Mouse (Mus musculus) ES-E14 (cell line): ENCODE results near the gene Rbpj. TPM values are rescaled to one million over a fixed set of nuclear protein-coding genes. Genes with fewer than 3 reads are reported as not detected.
A peak's percentile ranks its signal among the peaks of the same experiment; 100 is the strongest.

Experiments used
- DNase-seq: peaks from one replicate; pipeline ENCODE4 v3.0.0-alpha.2; 2013; ENCODE audit warnings: low read depth, low spot score
- H3K27ac ChIP-seq: 2 replicates; pipeline ENCODE4 v1.5.1; 2012; ENCODE audit warnings: low read depth, mild to moderate bottlenecking, low read length, moderate library complexity, mixed read lengths; ENCODE audit not compliant: poor library complexity, insufficient read depth, severe bottlenecking
- H3K36me3 ChIP-seq: 2 replicates; pipeline ENCODE4 v1.6.1; 2012; ENCODE audit warnings: mild to moderate bottlenecking, low read length, moderate library complexity, mixed read lengths; ENCODE audit not compliant: control insufficient read depth, poor library complexity, insufficient read depth, severe bottlenecking
- H3K4me1 ChIP-seq, 2 experiments: fragments of 150-350 bp in 1 of 2; sonication (generic) in 1 of 2; 2 replicates each; pipeline ENCODE4 v1.6.1; 2012; ENCODE audit warnings: low read length in 2 of 2, mild to moderate bottlenecking in 1 of 2, mixed read lengths in 1 of 2; ENCODE audit not compliant: control insufficient read depth in 2 of 2, insufficient read depth in 2 of 2, poor library complexity in 1 of 2
- H3K4me3 ChIP-seq, 2 experiments: fragments of 150-350 bp in 1 of 2; sonication (generic) in 1 of 2; 2 replicates each; pipeline ENCODE4 v1.5.1; 2012; ENCODE audit warnings: low read length in 2 of 2, low read depth in 1 of 2, mild to moderate bottlenecking in 1 of 2, mixed read lengths in 1 of 2; ENCODE audit not compliant: insufficient read depth in 1 of 2, poor library complexity in 1 of 2, severe bottlenecking in 1 of 2
- H3K9ac ChIP-seq: 2 replicates; pipeline ENCODE4 v1.6.1; 2012; ENCODE audit warnings: low read depth, mild to moderate bottlenecking, low read length, mixed read lengths; ENCODE audit not compliant: poor library complexity, insufficient read depth, severe bottlenecking
- H3K9me3 ChIP-seq: fragments of 150-350 bp; sonication (generic); 2 replicates; pipeline ENCODE4 v1.6.1; 2012; ENCODE audit warnings: low read depth, mild to moderate bottlenecking, low read length; ENCODE audit not compliant: control insufficient read depth, insufficient read depth
- CHD2 ChIP-seq: IDR thresholded peaks from 2 replicates; pipeline ENCODE4 v1.6.1; 2014; ENCODE audit warnings: mild to moderate bottlenecking, low read depth, low read length, inconsistent platforms
- HCFC1 ChIP-seq: IDR thresholded peaks from 2 replicates; pipeline ENCODE4 v1.6.1; 2012; ENCODE audit warnings: low read length, inconsistent platforms, borderline replicate concordance; ENCODE audit not compliant: insufficient read depth
- MAFK ChIP-seq: IDR thresholded peaks from 2 replicates; pipeline ENCODE4 v1.6.1; 2014; ENCODE audit warnings: mild to moderate bottlenecking, low read depth, low read length, inconsistent platforms; ENCODE audit not compliant: insufficient read depth
- ZC3H11A ChIP-seq: IDR thresholded peaks from 2 replicates; pipeline ENCODE4 v1.6.1; 2012; ENCODE audit warnings: low read depth, mild to moderate bottlenecking, inconsistent platforms, low read length, borderline replicate concordance
- ZNF384 ChIP-seq: IDR thresholded peaks from 2 replicates; pipeline ENCODE4 v1.6.1; 2012; ENCODE audit warnings: low read depth, low read length, inconsistent platforms
- in situ Hi-C, 2 experiments: fragments of 600-800 bp; cut with MboI; formaldehyde crosslinking; loops; one replicate each; pipeline ENCODE4 v1.15.1; 2025; ENCODE audit warnings: low sequenced_read_pairs in 2 of 2, inconsistent platforms in 1 of 2; ENCODE audit not compliant: unreplicated experiment in 2 of 2
- total RNA-seq: library from RNA; depleted of rRNA; stranded (reverse); fragments of 300-350 nt; gene quantifications from 2 replicates; pipeline ENCODE4 v1.2.3, GENCODE M21; 2012

Gene Rbpj
- total RNA-seq, 1 experiment: 159 TPM

DNA sequence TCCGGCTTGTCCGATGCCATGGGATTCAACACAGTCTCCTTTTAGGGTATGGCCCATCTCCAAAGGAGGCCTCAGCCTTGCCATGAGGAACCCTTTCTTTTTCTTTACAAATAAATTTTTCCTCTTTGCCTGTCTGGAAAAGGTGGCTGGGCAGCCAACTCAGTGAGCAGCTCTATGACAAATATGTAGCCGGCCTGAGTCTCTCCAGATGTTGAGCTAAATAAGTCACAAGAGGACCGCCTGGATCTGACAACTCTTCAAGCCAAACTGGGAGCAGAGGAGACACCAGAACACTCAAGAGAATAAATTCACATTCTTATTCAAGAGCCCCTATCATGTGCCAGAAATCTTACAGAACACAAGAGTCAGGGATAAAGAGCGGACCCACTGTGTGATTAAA, 10.5 kb upstream of the Rbpj start:
- Histone ChIP-seq H3K4me1 (0 out of 4 replicates have a peak, but pooled peaks cover 0 to 2% of the 10 kb centered on the region in 2 experiments), H3K9ac (no peak overlapping the region), H3K9me3 (no peaks in the 10 kb centered on the region), H3K4me3 (no peak overlapping the region), H3K36me3 (no peaks in the 10 kb centered on the region), H3K27ac (no peak overlapping the region)
- in situ Hi-C loops: no loop called here
- DNase-seq: no peak
- no peak for TF ChIP-seq ZNF384
- no peak for TF ChIP-seq CHD2
- TF ChIP-seq MAFK: no peak
- no peak for TF ChIP-seq ZC3H11A
- TF ChIP-seq HCFC1: no peak

DNA sequence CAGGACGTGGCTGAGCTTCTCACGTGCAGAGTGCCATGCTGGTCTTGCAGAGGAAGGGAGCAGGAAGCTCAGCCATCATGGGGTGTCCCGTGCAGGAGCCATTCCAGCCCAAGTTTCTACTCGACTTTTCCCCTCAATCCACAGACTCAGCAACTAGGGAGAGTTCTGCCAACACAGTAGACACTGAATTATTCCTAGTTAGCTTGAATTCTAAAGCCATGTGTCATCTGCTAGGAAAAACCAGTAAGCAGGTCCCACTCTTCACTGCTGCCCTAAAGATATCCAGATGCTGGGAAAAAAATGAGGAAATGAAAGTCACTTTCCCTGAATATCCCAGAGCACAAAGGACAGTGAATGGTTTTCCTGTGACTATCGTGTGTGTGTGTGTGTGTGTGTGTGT, 5.8 kb upstream of the Rbpj start:
- in situ Hi-C loops: no loop called here
- Histone ChIP-seq H3K9me3 (no peaks in the 10 kb centered on the region), H3K27ac (no peak overlapping the region), H3K4me1 (peaks cover 0 to 12% of the 10 kb centered on the region in 2 experiments; a peak in 2 of 4 replicates), H3K4me3 (no peak overlapping the region), H3K36me3 (no peaks in the 10 kb centered on the region), H3K9ac (no peak overlapping the region)
- DNase-seq: no peak
- TF ChIP-seq ZNF384: no peak
- TF ChIP-seq CHD2: no peak

DNA sequence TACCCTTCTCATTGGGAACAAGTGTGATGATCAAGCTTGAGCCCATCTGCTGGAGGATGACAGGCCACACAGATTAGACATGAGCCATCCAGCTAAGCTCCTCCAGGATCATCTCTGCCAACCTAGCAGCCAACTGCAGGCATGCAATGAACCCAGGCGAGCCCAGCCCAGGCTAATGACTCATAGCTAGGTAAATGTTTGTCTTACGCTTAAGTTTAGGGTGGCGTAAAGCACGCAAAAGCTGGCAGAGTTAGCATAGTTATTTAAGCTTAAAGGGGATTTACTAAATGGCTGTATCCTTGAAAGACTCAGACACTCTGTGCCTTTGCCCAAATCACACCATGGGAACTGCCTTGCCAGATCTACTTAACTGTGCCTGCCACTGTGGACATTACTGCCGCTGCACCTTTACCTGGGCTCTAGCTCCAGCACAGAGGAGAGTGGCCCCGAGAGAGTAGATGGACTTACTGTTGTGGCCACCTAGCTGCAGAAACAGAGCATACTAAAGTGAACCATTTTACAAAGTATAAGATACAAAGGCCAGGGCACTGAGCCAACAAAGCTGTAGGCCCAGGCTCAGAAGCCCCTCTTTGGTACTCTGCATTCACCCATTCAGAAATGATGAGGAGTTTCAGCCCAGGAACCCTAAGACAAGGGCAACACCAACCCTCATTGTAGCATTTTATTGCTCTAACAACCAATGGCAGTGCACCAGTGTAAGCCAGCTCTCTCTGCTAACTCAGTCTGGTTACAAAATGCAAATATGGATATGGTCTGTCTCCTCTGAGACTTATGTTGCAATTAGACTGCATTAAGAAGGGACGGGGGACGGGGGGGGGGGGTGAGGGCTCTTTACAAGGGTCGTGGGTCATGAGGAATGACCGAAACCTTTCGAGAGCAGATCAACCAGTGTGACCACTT, 2.6 kb upstream of the Rbpj start:
- no peak overlapping the region for H3K27ac ChIP-seq
- no peak for DNase-seq
- in situ Hi-C loops: no loop called here

DNA sequence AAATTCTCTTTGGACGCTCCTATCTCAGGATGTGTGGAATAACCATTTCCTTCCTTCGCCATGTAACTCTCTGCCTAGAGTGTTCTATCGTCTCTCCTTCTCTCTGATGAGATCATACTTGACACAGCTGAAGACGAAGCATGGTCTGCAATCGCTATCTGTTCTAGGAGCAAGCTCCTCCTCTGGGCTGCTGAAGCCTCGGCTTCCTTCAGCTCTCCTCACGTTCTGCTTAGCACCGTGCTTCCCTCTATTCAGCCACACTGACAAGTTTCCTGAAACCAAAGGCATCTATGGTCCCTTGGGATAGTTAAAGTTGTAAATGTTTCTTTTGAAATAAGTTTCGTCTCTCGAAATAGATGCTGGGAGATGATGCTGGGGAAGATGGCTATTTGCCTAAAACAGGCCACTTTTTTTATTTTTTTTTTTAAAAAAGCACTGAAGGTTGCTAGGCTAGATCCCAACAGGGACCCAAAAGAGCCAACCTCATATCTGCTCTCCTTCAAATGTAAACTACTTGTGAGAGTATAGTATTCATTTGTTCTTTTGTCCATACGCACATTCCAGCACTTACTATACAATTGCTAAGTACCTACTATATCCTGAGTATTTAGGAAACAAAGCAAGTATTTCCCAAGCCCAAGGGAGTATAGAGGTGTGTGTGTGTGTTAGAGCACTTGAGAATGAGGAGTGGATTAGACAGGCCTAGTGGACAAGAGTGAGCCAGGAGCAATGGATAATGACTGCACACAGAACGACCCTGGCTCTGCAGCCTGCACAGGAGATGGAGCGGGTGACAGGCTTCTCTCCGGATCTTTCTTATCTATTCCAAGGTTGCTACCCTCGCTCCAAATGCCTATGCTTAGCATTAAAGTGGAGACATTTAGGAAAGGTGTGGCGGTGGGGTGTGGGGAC, 726 bp downstream of the Rbpj start:
- no peak overlapping the region for H3K9ac ChIP-seq
- TF ChIP-seq ZNF384 (peak; percentile 95), ZC3H11A (no peak), MAFK (no peak), HCFC1 (no peak), CHD2 (peak; percentile 83)
- peak overlapping the region in 1 of 2 experiments; percentile 15; a peak in 1 of 4 replicates for H3K4me3 ChIP-seq

More for the DNA sequence above, 2.6 kb upstream of the Rbpj start:
- Histone ChIP-seq H3K4me3 (no peak overlapping the region), H3K36me3 (no peaks in the 10 kb centered on the region), H3K4me1 (peaks cover 11 to 21% of the 10 kb centered on the region in 2 experiments), H3K9ac (no peak overlapping the region), H3K9me3 (no peaks in the 10 kb centered on the region)
- TF ChIP-seq ZNF384 (no peak), CHD2 (no peak), HCFC1 (no peak), MAFK (no peak), ZC3H11A (no peak)

More for the DNA sequence above, 726 bp downstream of the Rbpj start:
- Histone ChIP-seq H3K9me3 (no peaks in the 10 kb centered on the region), H3K36me3 (no peaks in the 10 kb centered on the region), H3K27ac (peak overlapping the region; percentile 95), H3K4me1 (peaks cover 14 to 40% of the 10 kb centered on the region in 2 experiments)
- peak; percentile 74 for DNase-seq
- in situ Hi-C loops: no loop called here
